ENCODE assay signal across 8 mouse cellular contexts in the genomic region with DNA sequence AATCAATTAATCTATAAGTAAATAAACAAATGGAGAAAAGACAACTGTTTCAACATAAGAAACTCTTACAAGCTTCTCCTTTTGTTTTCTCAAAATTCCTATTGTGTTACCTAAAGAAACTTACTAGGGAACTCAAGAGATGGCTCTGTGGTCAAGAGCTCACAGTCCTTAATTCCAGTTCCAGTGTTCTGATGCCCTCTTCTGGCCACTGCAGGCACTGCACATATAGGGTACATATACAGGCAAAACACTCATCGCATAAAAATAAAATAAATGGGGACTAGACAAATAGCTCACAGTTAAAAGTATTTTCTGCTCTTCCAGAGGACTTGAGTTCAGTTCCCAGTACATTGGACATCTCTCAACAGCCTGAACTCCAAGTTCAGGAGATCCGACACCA. TPM values are rescaled to one million over a fixed set of nuclear protein-coding genes. Genes with fewer than 3 reads are reported as not detected.
DNase-seq lines count a peak whose midpoint lies in the region; ATAC-seq lines count a peak whose summit lies in the region.

No protein-coding gene starts in this region.

- H3K4me3 ChIP-seq in forebrain, embryonic 14.5 days (ENCODE audit: low read depth, low read length) = no peak overlapping the region
- no peak overlapping the region for H3K4me3 ChIP-seq in intestine, embryonic 16.5 days (ENCODE audit: low read length)

- 0 out of 2 replicates have a peak, but pooled peaks have one; percentile 47 for ATAC-seq in erythroblast, adult 5-6 weeks (replicated peaks; ENCODE audit: low FRiP score, poor library complexity, severe bottlenecking)
- ATAC-seq in forebrain, embryonic 14.5 days = no peak
- ATAC-seq in intestine, embryonic 16.5 days = no peak

- H3K9me3 ChIP-seq in forebrain, embryonic 14.5 days (replicated peaks; ENCODE audit: control insufficient read depth, low read length) = no peaks in the 10 kb centered on the region
- H3K9me3 ChIP-seq in intestine, embryonic 16.5 days (ENCODE audit: control insufficient read depth, low read length) = no peaks in the 10 kb centered on the region

- no peak overlapping the region for H3K9ac ChIP-seq in forebrain, embryonic 14.5 days (ENCODE audit: low read length)
- H3K9ac ChIP-seq in intestine, embryonic 16.5 days (ENCODE audit: low read depth, low read length) = no peak overlapping the region

- 72% methylated on average over 2 of the region's 2 CpGs for WGBS in forebrain, embryonic 14.5 days
- WGBS in intestine, embryonic 16.5 days = 64% methylated on average over 2 of the region's 2 CpGs

- no peaks in the 10 kb centered on the region for H3K27me3 ChIP-seq in forebrain, embryonic 14.5 days (replicated peaks; ENCODE audit: control insufficient read depth, insufficient read depth, low read length)
- H3K27me3 ChIP-seq in intestine, embryonic 16.5 days (replicated peaks; ENCODE audit: control insufficient read depth, insufficient read depth, low read length) = no peaks in the 10 kb centered on the region

- no peak overlapping the region for H3K4me2 ChIP-seq in forebrain, embryonic 14.5 days (ENCODE audit: low read length)
- no peak overlapping the region for H3K4me2 ChIP-seq in intestine, embryonic 16.5 days (ENCODE audit: low read depth, low read length)

- H3K27ac ChIP-seq in forebrain, embryonic 14.5 days (ENCODE audit: low read depth, low read length) = no peak overlapping the region
- H3K27ac ChIP-seq in intestine, embryonic 16.5 days (ENCODE audit: low read length) = no peak overlapping the region

- peaks cover 6% of the 10 kb centered on the region for H3K4me1 ChIP-seq in forebrain, embryonic 14.5 days (ENCODE audit: control insufficient read depth, insufficient read depth, low read length)
- H3K4me1 ChIP-seq in intestine, embryonic 16.5 days (ENCODE audit: control insufficient read depth, insufficient read depth, low read length) = peaks cover 6% of the 10 kb centered on the region

- peak; percentile 39 for DNase-seq in heart, postnatal 4 days
- no peak for DNase-seq in heart, adult 9 months (ENCODE audit: low spot score in 2 of 2)
- DNase-seq in 3134 (ENCODE audit: extremely low read depth, insufficient read length, low spot score) (peak; percentile 25), MN1 (ENCODE audit: low spot score) (peak; percentile 24)
- DNase-seq in mesoderm, embryonic 11.5 days (ENCODE audit: low read depth, low spot score) = peak; percentile 42
- DNase-seq in forebrain, embryonic 14.5 days (ENCODE audit: low spot score) = no peak

- H3K36me3 ChIP-seq in forebrain, embryonic 14.5 days (ENCODE audit: control insufficient read depth, insufficient read depth, low read length) = peaks cover 21% of the 10 kb centered on the region
- H3K36me3 ChIP-seq in intestine, embryonic 16.5 days (ENCODE audit: control insufficient read depth, insufficient read depth, low read length) = 0 out of 2 replicates have a peak, but pooled peaks cover 5% of the 10 kb centered on the region

RNA-seq across cellular contexts. Expression of gene Nifk, which starts 0.9 kb away (rescaled TPM):
- total RNA-seq in heart, postnatal 4 days (2021) = 10 to 100 TPM; 24.5 to 24.8 TPM
- total RNA-seq in erythroblast, adult 5-6 weeks (2015; ENCODE audit: low replicate concordance) = 30.6 and 40.5 TPM in 2 replicates
- 31.8 and 38.3 TPM in 2 replicates for total RNA-seq in erythroblast, adult 5-6 weeks (2017; ENCODE audit: low replicate concordance)
- 89.7 and 91.1 TPM in 2 replicates for polyA plus RNA-seq in forebrain, embryonic 14.5 days (2014; fragmentation: Nextera tagmentation; extraction: Ambion mirVana)
- polyA plus RNA-seq in intestine, embryonic 16.5 days (2015; fragmentation: Nextera tagmentation; extraction: Ambion mirVana) = 74.1 and 81.6 TPM in 2 replicates

RNA-seq across cellular contexts. Expression of gene Tsn, which starts 9.2 kb away (rescaled TPM):
- total RNA-seq in heart, postnatal 4 days (2021) = 10 to 100 TPM; 95.9 to 97.3 TPM
- total RNA-seq in erythroblast, adult 5-6 weeks (2015; ENCODE audit: low replicate concordance) = 22.4 and 28.6 TPM in 2 replicates
- total RNA-seq in erythroblast, adult 5-6 weeks (2017; ENCODE audit: low replicate concordance) = 24.1 and 30.5 TPM in 2 replicates
- polyA plus RNA-seq in forebrain, embryonic 14.5 days (2014; fragmentation: Nextera tagmentation; extraction: Ambion mirVana) = 508 and 512 TPM in 2 replicates
- polyA plus RNA-seq in intestine, embryonic 16.5 days (2015; fragmentation: Nextera tagmentation; extraction: Ambion mirVana) = 215 and 239 TPM in 2 replicates

Comparison
In these comparisons a context has a peak if more than half of its experiments do, and no peak if none do; other contexts are left out.
1. DNase-seq: peak in heart, postnatal 4 days (single experiment), 3134 (single experiment), MN1 (single experiment) and mesoderm, embryonic 11.5 days (single experiment); none in heart, adult 9 months (0 of 2) and forebrain, embryonic 14.5 days (single experiment).